Mouse (Mus musculus) embryonic fibroblast, embryonic 13.5 days (primary cell): ENCODE results near the gene Dohh. TPM values are rescaled to one million over a fixed set of nuclear protein-coding genes. Genes with fewer than 3 reads are reported as not detected.

ENCODE experiments used
- H3K27ac ChIP-seq: 2 replicates; pipeline ENCODE4 v1.5.1; 2012; ENCODE audit warnings: low read length, control low read depth, inconsistent platforms; ENCODE audit not compliant: insufficient read depth
- H3K4me1 ChIP-seq: 2 replicates; pipeline ENCODE4 v1.6.1; 2011; ENCODE audit warnings: low read length; ENCODE audit not compliant: control insufficient read depth, insufficient read depth
- H3K4me3 ChIP-seq: 2 replicates; pipeline ENCODE4 v1.5.1; 2011; ENCODE audit warnings: mild to moderate bottlenecking, control low read depth, low read length; ENCODE audit not compliant: insufficient read depth
- CTCF ChIP-seq: IDR thresholded peaks from 2 replicates; pipeline ENCODE4 v1.5.1; 2011; ENCODE audit warnings: mild to moderate bottlenecking, control low read depth, low read length, moderate library complexity, borderline replicate concordance; ENCODE audit not compliant: insufficient read depth
- POLR2A ChIP-seq: IDR thresholded peaks from 2 replicates; pipeline ENCODE4 v1.6.1; 2011; ENCODE audit warnings: low read depth, mild to moderate bottlenecking, control low read depth, low read length, moderate library complexity
- polyA plus RNA-seq: library from polyadenylated mRNA; stranded (reverse); fragments of >200 nt; gene quantifications from 2 replicates; pipeline ENCODE4 v1.2.4, GENCODE M21; 2011; ENCODE audit warnings: low read depth; ENCODE audit not compliant: missing spikeins, insufficient read length

Gene Dohh
- polyA plus RNA-seq, 1 experiment: 37.7 TPM

- no peak within 1 kb of the TSS for H3K4me3 ChIP-seq
- TF ChIP-seq POLR2A: 0 out of 2 replicates have a peak, but pooled peaks have one; percentile 8
- no peak for TF ChIP-seq CTCF
- no peak within 1 kb of the TSS for H3K27ac ChIP-seq
- no peaks in the 10 kb centered on the region for H3K4me1 ChIP-seq
These were observed 8.6 kb downstream of the Dohh start, which contains the start of gene Smim24 for GRCm38 (mm10) chr10:81392781-81393185. Gene Smim24, plus strand, starts transcription at chr10:81393051.

DNA sequence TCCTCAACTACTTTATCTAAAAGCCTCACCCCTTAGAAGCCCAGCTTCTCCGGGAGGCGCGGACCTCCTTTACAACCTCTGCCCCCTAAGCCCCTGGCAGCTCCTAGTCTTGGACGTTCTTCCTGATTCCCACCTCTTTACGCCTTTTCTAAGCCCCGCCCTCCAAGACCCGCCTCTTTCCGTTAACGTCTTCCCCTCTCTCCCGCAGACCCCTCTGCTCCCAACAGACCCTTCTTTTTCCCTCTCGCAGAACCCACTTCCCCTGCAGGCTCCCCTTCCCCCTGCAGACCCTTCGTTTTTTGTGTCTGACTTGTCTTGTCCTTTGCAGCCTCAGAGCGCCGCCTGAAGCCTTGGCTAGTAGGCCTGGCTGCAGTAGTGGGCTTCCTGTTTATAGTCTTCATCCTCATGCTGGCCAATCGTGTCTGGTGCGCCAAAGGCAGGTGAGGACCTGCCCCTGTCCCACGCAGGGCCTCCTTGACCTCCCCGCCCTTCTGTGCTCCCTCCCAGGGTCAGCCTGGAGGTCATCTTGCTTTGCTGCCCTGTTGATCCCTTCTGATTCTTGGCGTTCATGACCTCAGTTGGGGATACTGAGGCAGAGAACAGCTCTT, 9.3 kb downstream of the Dohh start:
- no peaks in the 10 kb centered on the region for H3K4me1 ChIP-seq
- TF ChIP-seq POLR2A: no peak
- no peak for TF ChIP-seq CTCF
- no peak overlapping the region for H3K4me3 ChIP-seq
- no peak overlapping the region for H3K27ac ChIP-seq

DNA sequence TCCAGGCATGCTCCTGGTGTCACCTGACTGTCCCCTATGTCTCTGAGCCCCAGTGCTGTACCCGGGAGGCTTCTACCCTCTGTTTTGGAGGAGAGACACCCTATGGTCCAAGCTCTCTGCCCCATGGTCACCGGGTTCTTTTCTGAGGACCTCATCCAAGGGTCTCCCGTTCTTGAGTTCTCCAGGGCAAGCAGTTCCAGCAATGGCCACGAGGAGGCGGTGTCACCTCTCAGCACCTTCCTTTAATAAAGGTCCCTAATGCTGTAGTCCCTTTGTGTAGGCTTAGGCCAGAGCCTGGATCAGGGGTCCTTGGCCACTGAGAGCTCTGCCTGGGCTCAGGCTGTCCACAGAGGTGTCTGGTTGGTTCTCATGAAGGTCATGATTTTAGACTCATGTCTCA, 10.9 kb downstream of the Dohh start:
- Histone ChIP-seq H3K27ac (no peak overlapping the region), H3K4me3 (no peak overlapping the region), H3K4me1 (no peaks in the 10 kb centered on the region)
- TF ChIP-seq CTCF: peak; percentile 89
- no peak for TF ChIP-seq POLR2A

GRCm38 (mm10) chr10:81395865-81396264, 11.6 kb downstream of the Dohh start:
- H3K27ac ChIP-seq: no peak overlapping the region
- no peak for TF ChIP-seq CTCF
- no peak overlapping the region for H3K4me3 ChIP-seq
- H3K4me1 ChIP-seq: no peaks in the 10 kb centered on the region

DNA sequence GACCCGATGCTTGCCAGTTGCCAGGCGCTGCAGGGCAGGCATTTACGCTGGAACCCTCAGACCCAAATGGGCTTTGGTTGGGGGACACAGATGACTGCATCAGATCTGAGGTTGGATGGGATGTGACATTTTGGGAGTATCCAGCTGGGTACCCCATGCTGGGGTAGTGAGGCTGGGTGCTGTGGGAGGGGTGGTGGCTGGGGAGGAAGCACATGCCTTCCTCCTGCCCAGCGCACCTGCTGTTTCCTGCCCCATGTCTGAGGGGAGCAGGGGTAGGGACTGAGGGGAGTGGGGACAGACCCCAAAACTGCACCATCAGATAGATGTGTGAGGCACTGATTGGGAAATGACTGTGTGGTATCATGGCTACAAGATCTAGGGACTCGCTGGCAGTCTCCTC, 12.5 kb downstream of the Dohh start:
- TF ChIP-seq CTCF (no peak), POLR2A (no peak)
- Histone ChIP-seq H3K4me3 (no peak overlapping the region), H3K4me1 (0 out of 2 replicates have a peak, but pooled peaks cover 6% of the 10 kb centered on the region), H3K27ac (no peak overlapping the region)

GRCm38 (mm10) chr10:81399296-81399695, 15.1 kb downstream of the Dohh start:
- TF ChIP-seq CTCF: no peak
- no peak for TF ChIP-seq POLR2A
- Histone ChIP-seq H3K4me1 (peaks cover 10% of the 10 kb centered on the region; the same call in 1 of the 2 replicates), H3K4me3 (no peak overlapping the region), H3K27ac (no peak overlapping the region)

DNA sequence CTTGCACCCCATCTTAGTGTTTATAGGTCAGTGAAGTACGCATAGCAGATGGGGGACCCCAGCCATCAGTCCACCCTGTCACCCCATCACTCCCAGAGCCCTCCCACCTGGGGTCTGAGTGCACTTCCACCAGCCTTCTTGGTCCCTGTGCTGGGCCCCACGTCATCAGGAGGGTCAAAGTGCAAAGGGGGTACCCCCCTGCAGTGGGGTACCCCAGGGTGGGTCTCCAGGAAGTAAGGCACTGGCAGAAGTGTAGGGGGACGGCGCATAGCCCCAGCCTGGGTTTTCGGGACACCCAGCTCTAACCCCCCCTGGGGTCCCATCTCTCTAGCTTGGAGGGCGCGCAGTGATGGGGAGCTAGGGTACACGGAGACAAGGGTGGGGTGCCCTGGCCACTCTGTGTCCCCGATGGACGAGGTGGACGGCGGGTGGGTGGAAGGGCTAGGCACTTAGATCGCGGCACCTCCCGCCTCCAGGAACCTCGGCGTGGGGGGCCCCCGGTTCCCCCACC, 15.6 kb downstream of the Dohh start:
- Histone ChIP-seq H3K4me3 (no peak overlapping the region), H3K4me1 (peaks cover 10% of the 10 kb centered on the region; the same call in 1 of the 2 replicates), H3K27ac (no peak overlapping the region)
- TF ChIP-seq POLR2A: no peak
- TF ChIP-seq CTCF: no peak

GRCm38 (mm10) chr10:81400371-81401204, 16.4 kb downstream of the Dohh start:
- H3K4me3 ChIP-seq: no peak overlapping the region
- no peak for TF ChIP-seq CTCF
- no peak for TF ChIP-seq POLR2A
- H3K27ac ChIP-seq: no peak overlapping the region
- peaks cover 10% of the 10 kb centered on the region; the same call in 1 of the 2 replicates for H3K4me1 ChIP-seq

DNA sequence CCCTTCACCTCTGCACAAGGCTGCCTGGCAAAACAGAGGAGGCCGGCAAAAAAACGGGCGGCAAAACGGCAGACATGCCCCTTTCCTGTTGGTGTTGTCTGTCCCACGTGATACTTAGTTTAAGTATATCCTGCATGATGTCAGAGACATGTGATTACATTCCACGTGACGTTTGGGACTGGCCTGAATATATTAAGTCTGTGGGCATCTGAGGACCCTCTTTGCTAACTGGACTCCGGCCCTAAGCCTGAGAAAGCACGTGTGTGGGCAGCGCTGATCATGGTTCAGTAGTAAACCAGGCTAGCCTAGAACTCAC, 16.9 kb downstream of the Dohh start:
- Histone ChIP-seq H3K4me1 (peaks cover 10% of the 10 kb centered on the region; the same call in 1 of the 2 replicates), H3K27ac (peak overlapping the region; percentile 63), H3K4me3 (no peak overlapping the region)
- no peak for TF ChIP-seq CTCF
- no peak for TF ChIP-seq POLR2A

- TF ChIP-seq CTCF (no peak), POLR2A (peak; percentile 56)
- peaks cover 10% of the 10 kb centered on the region; the same call in 1 of the 2 replicates for H3K4me1 ChIP-seq
- no peak overlapping the region for H3K4me3 ChIP-seq
- H3K27ac ChIP-seq: peak overlapping the region; percentile 92
These were observed 17.4 kb downstream of the Dohh start for GRCm38 (mm10) chr10:81401521-81402226.
